Mouse (Mus musculus) neural tube, embryonic 11.5 days (tissue): ENCODE results near the gene Dalrd3. TPM values are rescaled to one million over a fixed set of nuclear protein-coding genes. Genes with fewer than 3 reads are reported as not detected.

ENCODE experiments used
- ATAC-seq: fragments of 200-750 bp; cut with Nextera tagmentation; 2 replicates; pipeline ENCODE4 v1.8.0; 2017; ENCODE audit warnings: moderate number of reproducible peaks, mild to moderate bottlenecking, moderate TSS enrichment, moderate library complexity; ENCODE audit not compliant: insufficient read depth, low FRiP score, low TSS enrichment
- DNase-seq: peaks from one replicate; pipeline ENCODE4 v3.0.0-alpha.2; 2015; ENCODE audit warnings: low spot score
- H3K27ac ChIP-seq: fragments of 300-500 bp; sonication (generic); 2 replicates; pipeline ENCODE4 v1.5.1; 2014; ENCODE audit warnings: low read depth, mild to moderate bottlenecking, low read length
- H3K27me3 ChIP-seq: fragments of 300-500 bp; sonication (generic); 2 replicates; pipeline ENCODE4 v1.6.1; 2014; ENCODE audit warnings: mild to moderate bottlenecking, low read length, mixed read lengths; ENCODE audit not compliant: control insufficient read depth, insufficient read depth
- H3K36me3 ChIP-seq: fragments of 300-500 bp; sonication (generic); 2 replicates; pipeline ENCODE4 v1.6.1; 2014; ENCODE audit warnings: mild to moderate bottlenecking, low read length, moderate library complexity, mixed read lengths; ENCODE audit not compliant: control insufficient read depth, insufficient read depth
- H3K4me1 ChIP-seq: fragments of 300-500 bp; sonication (generic); 2 replicates; pipeline ENCODE4 v1.6.1; 2014; ENCODE audit warnings: low read length, mixed read lengths; ENCODE audit not compliant: control insufficient read depth, insufficient read depth
- H3K4me2 ChIP-seq: fragments of 300-500 bp; sonication (generic); 2 replicates; pipeline ENCODE4 v1.6.1; 2014; ENCODE audit warnings: low read depth, mild to moderate bottlenecking, moderate library complexity
- H3K4me3 ChIP-seq: fragments of 300-500 bp; sonication (generic); 2 replicates; pipeline ENCODE4 v1.5.1; 2014; ENCODE audit warnings: low read depth, low read length
- H3K9ac ChIP-seq: fragments of 300-500 bp; sonication (generic); 2 replicates; pipeline ENCODE4 v1.6.1; 2014; ENCODE audit warnings: mild to moderate bottlenecking, low read length
- H3K9me3 ChIP-seq: fragments of 300-500 bp; sonication (generic); 2 replicates; pipeline ENCODE4 v1.6.1; 2016; ENCODE audit warnings: low read length; ENCODE audit not compliant: control insufficient read depth
- WGBS: fragments of 180-500 bp; shearing (Covaris S2); extraction: QIAGEN DNeasy Blood & Tissue Kit; methylation state at CpG from one replicate; pipeline ENCODE4 v1.1.7; 2014; 5-methylcytosine and 5-hydroxymethylcytosine counted together
- polyA plus RNA-seq: library from polyadenylated mRNA; unstranded; fragments of >200 nt; fragmentation: Nextera tagmentation; extraction: Ambion mirVana; gene quantifications from 2 replicates; pipeline ENCODE4 v1.2.1, GENCODE M21; 2014

The Dalrd3 gene
- 173 and 190 TPM in 2 replicates for polyA plus RNA-seq

DNA sequence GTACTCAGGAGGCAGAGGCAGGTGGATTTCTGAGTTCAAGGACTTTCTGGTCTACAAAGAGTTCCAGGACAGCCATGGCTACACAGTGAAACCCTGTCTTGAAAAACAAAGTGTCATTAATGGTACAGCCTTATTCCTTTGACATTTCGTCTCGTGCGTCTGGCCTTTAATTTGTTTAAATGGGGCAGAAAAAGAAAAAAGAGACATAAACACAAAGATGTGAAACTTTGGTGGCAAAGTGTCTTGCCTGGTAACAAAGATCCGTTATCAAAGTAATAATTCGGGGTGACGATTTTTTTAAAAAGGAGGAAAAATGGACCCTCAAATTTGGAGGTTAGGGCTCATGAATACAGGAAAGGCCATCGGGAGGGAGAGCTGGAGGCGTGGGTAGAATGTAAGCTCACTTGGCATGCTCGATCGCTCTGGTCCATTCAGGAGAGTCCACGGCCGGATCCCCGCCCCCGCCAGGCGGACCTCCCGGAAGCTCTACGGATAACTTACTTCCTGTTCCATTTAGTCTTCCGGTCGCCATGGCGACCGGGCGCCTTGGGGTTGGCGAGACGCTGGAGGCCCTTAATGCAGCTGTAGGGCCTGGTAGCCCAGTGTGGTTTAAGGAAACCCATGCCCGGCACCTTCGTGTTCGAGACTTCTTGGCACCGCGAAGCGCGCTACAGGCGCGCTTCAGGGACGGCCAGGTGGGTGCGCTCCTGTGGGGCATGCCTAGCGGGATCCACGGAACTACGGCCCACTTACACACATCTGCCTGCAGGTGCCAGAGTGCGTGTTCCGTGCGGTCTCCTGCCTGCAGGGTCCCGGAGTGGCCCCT is at the start of gene Dalrd3:
Gene Dalrd3 (plus strand): TSS at position 506 of the 826 bp plus-strand sequence.
- H3K9ac ChIP-seq: peak within 1 kb of the TSS; percentile 67
- H3K27me3 ChIP-seq: no peaks in the 10 kb centered on the region
- peak within 1 kb of the TSS; percentile 68 for H3K4me3 ChIP-seq
- 0 out of 2 replicates have a peak within 1 kb of the TSS, but pooled peaks have one; percentile 39 for H3K27ac ChIP-seq
- peak; percentile 45 for ATAC-seq
- 7% methylated on average over 42 of the region's 42 CpGs for WGBS
- H3K4me1 ChIP-seq: peaks cover 33% of the 10 kb centered on the region
- peak within 1 kb of the TSS; percentile 99 for H3K4me2 ChIP-seq
- H3K36me3 ChIP-seq: peaks cover 21% of the 10 kb centered on the region
- peak; percentile 95 for DNase-seq
- H3K9me3 ChIP-seq: no peaks in the 10 kb centered on the region

DNA sequence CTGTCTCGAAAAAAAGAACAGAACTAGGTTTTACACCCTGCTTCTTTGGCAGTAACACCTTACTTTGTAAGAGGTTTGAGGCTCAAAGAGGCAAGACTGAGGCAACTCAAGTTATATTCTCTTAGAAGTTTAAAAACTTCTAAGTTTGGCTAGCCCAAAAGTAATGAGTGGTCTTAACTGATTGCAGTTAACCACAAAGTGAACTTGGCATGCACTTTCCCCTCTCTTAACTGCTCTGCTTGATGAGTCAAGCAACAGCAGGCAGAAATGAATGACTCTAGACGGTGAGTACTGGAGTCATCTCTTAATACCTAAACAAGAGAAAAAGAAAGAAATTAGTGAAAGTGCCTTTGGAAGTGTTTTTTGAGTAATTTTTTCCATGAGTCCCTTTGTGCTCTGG is 48.1 kb upstream of the Dalrd3 start:
- no peak overlapping the region for H3K4me2 ChIP-seq
- ATAC-seq (no peak), DNase-seq (no peak)
- H3K4me3 ChIP-seq: no peak overlapping the region
- peaks cover 8% of the 10 kb centered on the region; the same call in 1 of the 2 replicates for H3K4me1 ChIP-seq
- H3K27ac ChIP-seq: no peak overlapping the region
- H3K36me3 ChIP-seq: 0 out of 2 replicates have a peak, but pooled peaks cover 3% of the 10 kb centered on the region
- WGBS: 91% methylated on average over 2 of the region's 2 CpGs
- H3K9me3 ChIP-seq: no peaks in the 10 kb centered on the region
- H3K27me3 ChIP-seq: no peaks in the 10 kb centered on the region
- no peak overlapping the region for H3K9ac ChIP-seq

DNA sequence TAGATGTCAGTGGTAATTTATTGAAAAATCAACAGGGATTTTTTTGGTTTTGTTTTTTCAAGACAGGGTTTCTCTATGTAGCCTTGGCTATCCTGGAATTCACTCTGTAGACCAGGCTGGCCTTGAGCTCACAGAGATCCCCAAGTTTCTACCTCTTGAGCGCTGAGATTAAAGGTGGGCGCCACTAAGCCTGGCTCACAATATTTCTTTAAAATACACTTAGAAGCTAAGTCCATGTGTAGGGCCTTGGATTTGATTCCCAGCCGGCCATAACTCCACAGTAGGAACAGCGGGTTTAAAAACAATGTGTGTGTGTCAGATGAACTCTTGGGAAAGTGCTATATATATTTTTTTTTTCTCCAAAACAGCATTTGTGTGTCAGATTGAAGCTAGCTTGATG is 46.3 kb upstream of the Dalrd3 start:
- 95% methylated on average over 4 of the region's 4 CpGs for WGBS
- Histone ChIP-seq H3K4me3 (no peak overlapping the region), H3K9ac (no peak overlapping the region), H3K4me1 (peaks cover 8% of the 10 kb centered on the region; the same call in 1 of the 2 replicates), H3K36me3 (0 out of 2 replicates have a peak, but pooled peaks cover 3% of the 10 kb centered on the region), H3K27ac (no peak overlapping the region), H3K9me3 (no peaks in the 10 kb centered on the region), H3K27me3 (no peaks in the 10 kb centered on the region), H3K4me2 (no peak overlapping the region)
- ATAC-seq (no peak), DNase-seq (no peak)

DNA sequence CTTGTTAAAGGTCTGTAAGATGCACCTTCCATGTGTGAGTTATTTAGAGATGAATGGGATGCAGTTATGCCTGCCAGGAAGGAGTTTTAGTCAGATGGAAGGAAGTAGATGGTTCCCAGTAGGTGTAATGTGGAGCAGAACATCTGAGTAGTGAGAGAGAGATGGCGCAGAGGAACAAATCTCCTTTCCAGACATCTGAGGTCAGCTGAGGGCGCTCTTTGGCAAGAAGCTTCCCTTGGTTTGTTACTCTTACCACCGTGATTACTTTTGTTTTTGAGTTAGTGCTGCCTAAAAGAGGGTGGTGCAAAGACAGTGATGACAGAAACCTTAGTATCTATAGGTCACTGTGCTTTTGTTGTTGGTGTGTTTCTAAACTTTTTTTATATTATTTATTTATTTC is 44.3 kb upstream of the Dalrd3 start:
- H3K9ac ChIP-seq: no peak overlapping the region
- ATAC-seq (no peak), DNase-seq (no peak)
- no peak overlapping the region for H3K4me2 ChIP-seq
- no peaks in the 10 kb centered on the region for H3K9me3 ChIP-seq
- 80% methylated on average over 3 of the region's 3 CpGs for WGBS
- H3K27me3 ChIP-seq: no peaks in the 10 kb centered on the region
- peaks cover 8% of the 10 kb centered on the region; the same call in 1 of the 2 replicates for H3K36me3 ChIP-seq
- no peak overlapping the region for H3K4me3 ChIP-seq
- no peak overlapping the region for H3K27ac ChIP-seq
- no peaks in the 10 kb centered on the region for H3K4me1 ChIP-seq

DNA sequence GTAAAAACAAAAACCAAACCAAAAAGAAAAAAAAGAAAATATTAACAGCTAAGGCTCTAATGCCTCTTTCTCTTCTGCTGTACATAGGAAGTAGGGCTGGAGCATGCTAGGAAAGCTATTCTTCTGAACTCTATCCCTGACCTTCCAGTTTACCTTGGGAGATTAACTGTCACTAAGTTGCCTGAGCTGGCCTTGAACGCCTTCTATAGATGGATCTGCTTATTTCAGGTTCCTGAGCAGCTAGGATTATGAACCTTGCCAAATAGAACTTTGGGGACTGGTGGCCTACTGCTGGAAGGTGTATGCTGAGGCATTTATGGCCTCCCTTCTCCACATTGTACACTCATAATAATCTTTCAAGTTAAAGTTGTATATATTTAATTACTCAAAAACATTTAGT is 38.7 kb upstream of the Dalrd3 start:
- no peaks in the 10 kb centered on the region for H3K9me3 ChIP-seq
- no peaks in the 10 kb centered on the region for H3K27me3 ChIP-seq
- no peak for DNase-seq
- ATAC-seq: no peak
- H3K4me2 ChIP-seq: no peak overlapping the region
- WGBS: 95% methylated on average over 1 of the region's 1 CpGs
- peaks cover 28% of the 10 kb centered on the region for H3K36me3 ChIP-seq
- H3K4me1 ChIP-seq: no peaks in the 10 kb centered on the region
- H3K4me3 ChIP-seq: no peak overlapping the region
- H3K9ac ChIP-seq: no peak overlapping the region
- no peak overlapping the region for H3K27ac ChIP-seq

DNA sequence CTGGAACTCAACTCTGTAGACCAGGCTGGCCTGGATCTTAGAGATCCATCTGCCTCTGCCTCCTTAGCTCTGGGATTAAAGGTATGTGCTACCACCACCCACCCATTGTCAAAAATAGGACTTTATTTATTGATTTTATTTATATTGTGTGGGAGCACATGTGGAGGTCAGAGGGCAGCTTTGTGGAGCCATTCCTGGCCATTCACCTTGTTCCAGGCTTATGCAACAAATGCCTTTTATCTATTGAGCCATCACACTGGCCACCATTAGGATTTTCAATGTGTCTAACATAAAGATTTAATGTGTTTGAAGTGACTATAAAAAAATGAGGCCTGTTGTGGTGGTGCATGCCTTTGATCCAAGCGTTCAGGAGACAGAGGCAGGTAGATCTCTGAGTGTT is 38.2 kb upstream of the Dalrd3 start:
- Histone ChIP-seq H3K4me1 (no peaks in the 10 kb centered on the region), H3K27me3 (no peaks in the 10 kb centered on the region), H3K27ac (no peak overlapping the region), H3K9ac (no peak overlapping the region), H3K36me3 (peaks cover 30% of the 10 kb centered on the region), H3K4me2 (no peak overlapping the region), H3K9me3 (no peaks in the 10 kb centered on the region), H3K4me3 (no peak overlapping the region)
- 96% methylated on average over 1 of the region's 1 CpGs for WGBS
- DNase-seq (no peak), ATAC-seq (no peak)

DNA sequence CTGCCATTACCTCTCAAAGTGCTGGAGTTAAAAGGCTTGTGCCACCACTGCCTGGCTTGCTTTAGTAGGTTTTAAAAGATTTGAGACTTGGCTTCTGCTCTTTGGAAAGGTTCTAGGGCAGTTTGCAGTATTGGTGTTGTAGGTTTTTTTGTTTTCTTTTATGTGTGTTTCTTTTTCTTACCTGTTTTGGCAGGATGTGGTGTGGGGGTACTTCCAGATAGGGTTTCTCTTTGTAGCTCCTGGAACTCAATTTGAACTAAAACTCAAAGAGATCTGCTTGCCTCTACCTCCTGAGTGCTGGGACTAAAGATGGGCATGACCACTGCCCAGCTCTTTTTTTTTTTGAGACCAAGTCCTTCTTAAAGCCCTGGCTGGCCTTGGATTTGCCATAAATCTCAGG is 28.8 kb upstream of the Dalrd3 start:
- Histone ChIP-seq H3K9ac (no peak overlapping the region), H3K27ac (no peak overlapping the region), H3K4me1 (no peaks in the 10 kb centered on the region), H3K36me3 (peaks cover 29% of the 10 kb centered on the region), H3K4me2 (no peak overlapping the region), H3K4me3 (no peak overlapping the region), H3K27me3 (no peaks in the 10 kb centered on the region), H3K9me3 (no peaks in the 10 kb centered on the region)
- DNase-seq: no peak
- ATAC-seq: no peak

DNA sequence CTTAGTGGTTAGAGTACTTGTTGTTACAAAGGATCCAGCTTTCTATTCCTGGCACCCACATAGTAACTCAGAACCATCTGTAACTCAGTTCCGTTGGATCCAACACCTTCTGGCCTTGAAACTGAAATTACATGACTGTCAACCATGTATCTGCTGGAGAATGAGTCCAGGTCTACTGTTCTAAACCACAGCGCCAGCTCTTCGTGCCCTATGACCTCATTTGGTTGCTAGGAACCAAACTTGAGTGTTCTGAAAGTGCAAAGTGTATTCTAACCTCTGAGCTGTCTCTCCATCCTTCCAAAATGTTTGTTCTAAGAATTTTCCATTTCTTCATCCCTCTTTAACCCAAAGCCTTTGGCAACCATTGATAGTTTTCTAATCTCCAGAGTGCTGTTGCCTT is 23.7 kb upstream of the Dalrd3 start:
- ATAC-seq: no peak

DNA sequence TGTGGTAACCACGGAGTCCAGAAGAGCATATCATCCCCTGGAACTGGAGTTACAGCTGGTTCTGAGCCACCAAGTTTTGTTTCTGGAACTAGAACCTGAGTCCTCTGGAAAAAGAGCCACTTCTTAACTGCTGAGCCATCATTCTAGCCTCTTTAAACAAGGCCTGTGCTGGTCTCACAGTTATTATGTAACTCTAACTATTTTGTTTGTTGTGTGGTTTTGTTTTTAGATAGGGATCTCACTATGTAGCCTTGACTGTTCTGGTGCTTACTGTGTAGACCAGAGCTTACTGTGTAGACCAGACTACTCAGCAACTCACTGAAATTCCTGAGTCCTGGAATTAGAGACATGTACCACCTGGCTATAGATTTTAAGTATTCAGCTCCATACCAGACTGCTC is 22.8 kb upstream of the Dalrd3 start:
- no peaks in the 10 kb centered on the region for H3K4me1 ChIP-seq
- no peak overlapping the region for H3K9ac ChIP-seq
- ATAC-seq (no peak), DNase-seq (no peak)
- no peaks in the 10 kb centered on the region for H3K27me3 ChIP-seq
- no peak overlapping the region for H3K4me2 ChIP-seq
- H3K27ac ChIP-seq: no peak overlapping the region
- 88% methylated on average over 1 of the region's 1 CpGs for WGBS
- H3K36me3 ChIP-seq: peaks cover 31% of the 10 kb centered on the region
- no peaks in the 10 kb centered on the region for H3K9me3 ChIP-seq
- no peak overlapping the region for H3K4me3 ChIP-seq

More for the DNA sequence above, 23.7 kb upstream of the Dalrd3 start:
- Histone ChIP-seq H3K9ac (no peak overlapping the region), H3K9me3 (no peaks in the 10 kb centered on the region), H3K4me2 (no peak overlapping the region), H3K27ac (no peak overlapping the region), H3K4me1 (no peaks in the 10 kb centered on the region), H3K4me3 (no peak overlapping the region), H3K27me3 (no peaks in the 10 kb centered on the region), H3K36me3 (peaks cover 31% of the 10 kb centered on the region)
- WGBS: 93% methylated on average over 3 of the region's 3 CpGs
- no peak for DNase-seq
